Mouse (Mus musculus) CH12.LX (cell line): ENCODE measurements at regions not wholly inside any gene's neighbourhood (a gene's known extent, or its start where the extent isn't known, plus 50 kb on each side); places are given as distances from the start of the nearest gene placed in this dataset.

Source experiments
- DNase-seq: peaks from one replicate; pipeline ENCODE4 v3.0.0-alpha.2; 2013; ENCODE audit errors: extremely low read depth
- H3K27ac ChIP-seq: 2 replicates; pipeline ENCODE4 v1.5.1; 2012; ENCODE audit warnings: low read depth, mild to moderate bottlenecking, control low read depth, moderate library complexity; ENCODE audit not compliant: insufficient read depth
- H3K27me3 ChIP-seq: replicated peaks from 2 replicates; pipeline ENCODE3; 2012; ENCODE audit warnings: inconsistent platforms
- H3K36me3 ChIP-seq, 2 experiments: replicated peaks in 1 of 2; 2 replicates each; pipeline versions ENCODE3 to v1.6.1; 2012; ENCODE audit warnings: inconsistent platforms in 1 of 2, low read length in 1 of 2, mild to moderate bottlenecking in 1 of 2, mixed read lengths in 1 of 2, moderate library complexity in 1 of 2; ENCODE audit not compliant: control insufficient read depth in 1 of 2, insufficient read depth in 1 of 2
- H3K4me1 ChIP-seq, 2 experiments: 2 replicates each; pipeline ENCODE4 v1.6.1; 2012; ENCODE audit warnings: inconsistent platforms in 1 of 2, moderate library complexity in 1 of 2; ENCODE audit not compliant: insufficient read depth in 2 of 2, control insufficient read depth in 1 of 2
- H3K4me2 ChIP-seq: 2 replicates; pipeline ENCODE4 v1.6.1; 2012; ENCODE audit warnings: low read depth, mild to moderate bottlenecking, control low read depth; ENCODE audit not compliant: poor library complexity, insufficient read depth, severe bottlenecking
- H3K4me3 ChIP-seq, 3 experiments: fragments of 150-350 bp in 1 of 3; sonication (generic) in 1 of 3; replicated peaks in 1 of 3; 2 replicates each; pipeline versions ENCODE3 to v1.5.1; 2011 to 2012; ENCODE audit warnings: low read depth in 2 of 3, low read length in 2 of 3, mild to moderate bottlenecking in 2 of 3, moderate library complexity in 2 of 3, control low read depth in 1 of 3, improper control_type of control experiment in 1 of 3, inconsistent platforms in 1 of 3, mixed read lengths in 1 of 3; ENCODE audit not compliant: poor library complexity in 1 of 3
- H3K79me2 ChIP-seq: replicated peaks from 2 replicates; pipeline ENCODE4 v1.6.1; 2012; ENCODE audit warnings: mild to moderate bottlenecking, moderate library complexity; ENCODE audit not compliant: control insufficient read depth, poor library complexity, insufficient read depth, severe bottlenecking; ENCODE audit errors: extremely low read depth
- H3K9ac ChIP-seq: 2 replicates; pipeline ENCODE4 v1.6.1; 2012; ENCODE audit warnings: low read depth, mild to moderate bottlenecking, control low read depth, moderate library complexity; ENCODE audit not compliant: insufficient read depth
- H3K9me3 ChIP-seq: replicated peaks from 2 replicates; pipeline ENCODE3; 2012; ENCODE audit warnings: low read length, inconsistent platforms, mixed read lengths
- BHLHE40 ChIP-seq: IDR thresholded peaks from 2 replicates; pipeline ENCODE4 v1.6.1; 2011; ENCODE audit warnings: mild to moderate bottlenecking, low read depth, low read length, improper control_type of control experiment
- CHD1 ChIP-seq: IDR thresholded peaks from 2 replicates; pipeline ENCODE4 v1.6.1; 2012; ENCODE audit warnings: low read depth, low read length, improper control_type of control experiment, inconsistent platforms
- E2F4 ChIP-seq: IDR thresholded peaks from 2 replicates; pipeline ENCODE4 v1.6.1; 2011; ENCODE audit warnings: low read depth, low read length, improper control_type of control experiment; ENCODE audit not compliant: insufficient replicate concordance
- EP300 ChIP-seq: IDR thresholded peaks from 2 replicates; pipeline ENCODE4 v1.6.1; 2011; ENCODE audit warnings: low read length, improper control_type of control experiment
- IRF4 ChIP-seq: IDR thresholded peaks from 2 replicates; pipeline ENCODE4 v1.6.1; 2014; ENCODE audit warnings: low read depth, mild to moderate bottlenecking, inconsistent platforms, low read length, improper control_type of control experiment
- JUN ChIP-seq: IDR thresholded peaks from 2 replicates; pipeline ENCODE4 v1.6.1; 2011; ENCODE audit warnings: low read depth, mild to moderate bottlenecking, low read length, improper control_type of control experiment, moderate library complexity; ENCODE audit not compliant: insufficient read depth
- JUND ChIP-seq: conservative IDR thresholded peaks from 2 replicates; pipeline ENCODE4 v1.6.1; 2011; ENCODE audit warnings: low read depth, low read length, improper control_type of control experiment
- MAX ChIP-seq: IDR thresholded peaks from 2 replicates; pipeline ENCODE4 v1.6.1; 2011; ENCODE audit warnings: low read length, improper control_type of control experiment
- MXI1 ChIP-seq: IDR thresholded peaks from 2 replicates; pipeline ENCODE4 v1.6.1; 2011; ENCODE audit warnings: mild to moderate bottlenecking, low read depth, low read length, improper control_type of control experiment
- MYC ChIP-seq: IDR thresholded peaks from 2 replicates; pipeline ENCODE4 v1.6.1; 2011; ENCODE audit warnings: low read depth, mild to moderate bottlenecking, improper control_type of control experiment, low read length
- POLR2A ChIP-seq: IDR thresholded peaks from 2 replicates; pipeline ENCODE4 v1.6.1; 2011; ENCODE audit warnings: low read depth, mild to moderate bottlenecking, improper control_type of control experiment, low read length
- POLR2AphosphoS2 ChIP-seq: IDR thresholded peaks from 2 replicates; pipeline ENCODE4 v1.6.1; 2011; ENCODE audit warnings: low read depth, low read length, improper control_type of control experiment
- RAD21 ChIP-seq: IDR thresholded peaks from 2 replicates; pipeline ENCODE4 v1.6.1; 2011; ENCODE audit warnings: low read depth, mild to moderate bottlenecking, low read length, improper control_type of control experiment, moderate library complexity
- TBP ChIP-seq: conservative IDR thresholded peaks from 2 replicates; pipeline ENCODE4 v1.6.1; 2011; ENCODE audit warnings: low read depth, low read length, improper control_type of control experiment
- TCF12 ChIP-seq: IDR thresholded peaks from 2 replicates; pipeline ENCODE4 v1.6.1; 2014; ENCODE audit warnings: low read depth, mild to moderate bottlenecking, inconsistent platforms, low read length, improper control_type of control experiment
- USF2 ChIP-seq: conservative IDR thresholded peaks from 2 replicates; pipeline ENCODE4 v1.6.1; 2011; ENCODE audit warnings: low read depth, low read length, improper control_type of control experiment
- ZKSCAN1 ChIP-seq: IDR thresholded peaks from 2 replicates; pipeline ENCODE4 v1.6.1; 2012; ENCODE audit warnings: low read depth, inconsistent platforms, low read length, improper control_type of control experiment, borderline replicate concordance
- ZNF384 ChIP-seq: IDR thresholded peaks from 2 replicates; pipeline ENCODE4 v1.6.1; 2012; ENCODE audit warnings: low read depth, low read length, improper control_type of control experiment, inconsistent platforms
- dilution Hi-C: fragments of 300-500 bp; cut with MboI; formaldehyde crosslinking; loops from 2 replicates; pipeline ENCODE4 v1.14.3; 2020; ENCODE audit warnings: low sequenced_read_pairs; ENCODE audit not compliant: extremely low pct_unique_long_range_greater_than_20kb, extremely low pct_ligation_motif_present
- in situ Hi-C: fragments of 300-500 bp; cut with MboI; formaldehyde crosslinking; loops from 3 replicates; pipeline ENCODE4 v1.14.3; 2019; ENCODE audit warnings: low sequenced_read_pairs, low pct_ligation_motif_present, low pct_unique_long_range_greater_than_20kb, mixed read lengths

DNA sequence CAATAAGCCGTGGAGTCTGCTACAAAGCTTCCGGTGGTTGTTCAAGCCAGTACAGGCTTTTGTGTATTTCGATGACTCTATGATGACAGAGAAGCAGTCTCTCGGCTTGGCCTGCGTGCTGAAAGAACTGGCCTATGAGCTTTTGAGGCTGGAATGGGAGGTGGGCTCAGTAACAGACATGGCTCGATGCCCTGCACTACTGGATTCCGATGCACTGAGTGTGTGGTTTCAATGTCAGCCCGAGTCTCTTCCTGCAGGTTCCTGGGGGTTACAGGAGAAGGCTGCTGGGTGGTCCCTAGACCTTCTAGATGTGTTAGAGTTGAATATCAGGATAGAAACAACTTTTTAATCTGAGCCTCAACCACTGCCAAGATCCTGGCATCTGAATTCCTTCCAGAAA lies 53.2 kb downstream of the Gm815 start:
- H3K79me2 ChIP-seq: no peaks in the 10 kb centered on the region
- H3K9ac ChIP-seq: no peak overlapping the region
- in situ Hi-C loops: no loop called here

DNA sequence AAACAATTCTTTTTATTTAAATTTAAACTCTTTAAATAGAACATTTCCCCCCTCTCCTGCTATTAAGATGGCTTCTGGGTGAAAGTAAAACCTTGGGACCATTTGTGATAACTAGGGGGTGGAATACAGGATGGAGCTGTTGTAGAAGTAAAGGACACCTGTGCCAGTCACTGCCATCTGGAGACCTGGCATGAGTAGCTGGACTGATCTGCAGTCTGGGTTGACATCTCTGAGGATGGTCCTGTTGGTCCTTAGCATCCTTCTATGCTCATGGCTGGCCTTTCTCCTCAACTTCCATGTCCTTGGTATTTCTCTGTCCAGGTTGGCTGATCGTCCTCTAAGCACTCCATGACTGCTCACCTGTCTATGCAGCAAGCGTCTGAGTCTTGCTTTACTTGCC lies 58.3 kb downstream of the Gm815 start:
- Histone ChIP-seq H3K4me3 (no peak overlapping the region), H3K27ac (no peak overlapping the region), H3K36me3 (no peaks in the 10 kb centered on the region), H3K9me3 (no peaks in the 10 kb centered on the region), H3K4me2 (no peak overlapping the region), H3K27me3 (no peaks in the 10 kb centered on the region), H3K79me2 (no peaks in the 10 kb centered on the region), H3K9ac (no peak overlapping the region), H3K4me1 (peaks cover 4 to 10% of the 10 kb centered on the region in 2 experiments; a peak in 2 of 4 replicates)
- in situ Hi-C loops: no loop called here
- TF ChIP-seq IRF4 (no peak), RAD21 (no peak), MXI1 (no peak), ZKSCAN1 (no peak), JUND (no peak), TCF12 (no peak), BHLHE40 (no peak), MYC (no peak), E2F4 (no peak), JUN (no peak), POLR2A (no peak), ZNF384 (no peak), CHD1 (no peak)
- DNase-seq: no peak
- dilution Hi-C loops: no loop called here

More for the DNA sequence above, 53.2 kb downstream of the Gm815 start:
- H3K4me3 ChIP-seq: no peak overlapping the region
- peaks cover 0 to 9% of the 10 kb centered on the region in 2 experiments; a peak in 2 of 4 replicates for H3K4me1 ChIP-seq
- no peaks in the 10 kb centered on the region for H3K27me3 ChIP-seq
- no peak for DNase-seq
- no peak overlapping the region for H3K27ac ChIP-seq
- H3K36me3 ChIP-seq: no peaks in the 10 kb centered on the region
- TF ChIP-seq ZNF384 (peak; percentile 2; the same call in 1 of the 2 replicates), E2F4 (no peak)
- dilution Hi-C loops: no loop called here
- H3K4me2 ChIP-seq: no peak overlapping the region
- no peaks in the 10 kb centered on the region for H3K9me3 ChIP-seq

DNA sequence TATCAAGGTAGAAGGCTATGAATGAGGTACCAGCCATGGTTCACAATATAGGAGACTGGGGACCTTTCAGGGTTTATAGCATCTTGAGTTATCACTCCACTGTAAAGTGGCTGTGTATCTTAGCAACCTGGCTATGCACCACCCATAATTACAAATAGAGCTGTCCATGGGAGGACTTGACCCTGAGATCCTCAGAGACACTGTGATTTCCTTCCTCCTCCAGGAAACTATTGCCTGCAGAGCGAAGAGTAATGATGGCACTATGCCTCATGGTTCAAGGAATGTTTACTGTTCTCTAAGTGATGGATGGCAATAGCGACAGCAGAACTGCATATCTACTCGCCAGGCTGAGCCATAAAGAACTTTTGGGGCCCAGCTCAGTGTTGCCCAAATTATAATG lies 60.9 kb downstream of the Gm815 start:
- TF ChIP-seq POLR2AphosphoS2: no peak
- TF ChIP-seq POLR2A: no peak
- no peak for TF ChIP-seq MXI1
- no peak for TF ChIP-seq USF2
- no peak for TF ChIP-seq TBP
- TF ChIP-seq RAD21: no peak
- TF ChIP-seq MAX: no peak
- no peak for TF ChIP-seq IRF4
- TF ChIP-seq EP300: no peak
- Histone ChIP-seq H3K4me3 (no peak overlapping the region), H3K4me2 (no peak overlapping the region), H3K9ac (no peak overlapping the region), H3K36me3 (no peaks in the 10 kb centered on the region), H3K9me3 (no peaks in the 10 kb centered on the region), H3K27ac (no peak overlapping the region), H3K4me1 (peaks cover 4 to 10% of the 10 kb centered on the region in 2 experiments; a peak in 2 of 4 replicates), H3K79me2 (no peaks in the 10 kb centered on the region), H3K27me3 (no peaks in the 10 kb centered on the region)
- dilution Hi-C loops (no loop called here), in situ Hi-C loops (no loop called here)
- DNase-seq: no peak
